8 mouse cellular contexts compared by ENCODE assay signal in the genomic region with DNA sequence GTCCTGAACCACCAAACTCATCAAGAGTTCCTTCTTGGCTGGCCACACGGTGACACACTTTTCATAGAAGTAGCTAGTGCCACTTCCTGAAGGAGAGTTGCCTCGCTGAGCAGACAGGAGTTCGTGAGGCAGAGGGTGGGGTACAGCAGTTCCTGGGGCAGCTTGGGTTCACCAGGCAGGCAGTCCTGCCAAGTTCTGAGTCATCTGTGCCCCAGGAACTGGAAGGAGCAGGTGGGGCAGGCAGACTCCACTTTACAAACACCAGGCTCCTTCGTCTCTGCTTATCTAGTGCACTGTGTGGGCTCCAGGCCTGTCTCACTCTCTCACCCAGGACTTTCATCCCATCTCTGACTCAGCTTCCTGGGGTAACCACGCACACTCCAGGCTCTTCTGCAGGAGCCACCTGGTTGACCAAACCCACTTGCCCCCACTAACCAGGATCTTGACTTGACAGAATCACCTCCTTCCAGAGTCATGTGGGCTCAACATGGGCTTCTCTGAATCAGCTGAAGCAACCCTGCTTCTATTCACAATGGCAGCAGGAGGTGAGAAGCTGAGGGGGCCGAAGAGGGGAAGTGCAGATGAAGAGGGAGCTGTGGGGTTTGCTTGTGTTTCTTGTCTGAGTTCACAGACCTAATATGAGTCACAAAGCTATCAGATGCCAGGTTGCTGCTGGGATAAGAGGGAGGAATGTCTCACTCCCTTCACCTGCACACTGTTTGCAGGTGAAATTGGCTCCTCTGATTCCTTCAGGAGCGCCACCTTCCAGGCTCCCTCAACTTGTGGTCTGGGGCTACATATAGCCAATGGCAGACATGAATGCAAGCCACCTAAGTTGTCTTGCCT. TPM values are rescaled to one million over a fixed set of nuclear protein-coding genes. Genes with fewer than 3 reads are reported as not detected.
DNase-seq lines count a peak whose midpoint lies in the region; ATAC-seq lines count a peak whose summit lies in the region.

No protein-coding gene starts in this region.

- no peaks in the 10 kb centered on the region for H3K36me3 ChIP-seq in liver, embryonic 12.5 days
- no peaks in the 10 kb centered on the region for H3K36me3 ChIP-seq in heart, embryonic 10.5 days

- no peak overlapping the region for H3K27ac ChIP-seq in liver, embryonic 12.5 days
- no peak overlapping the region for H3K27ac ChIP-seq in heart, embryonic 10.5 days

- no peaks in the 10 kb centered on the region for H3K4me1 ChIP-seq in liver, embryonic 12.5 days
- H3K4me1 ChIP-seq in heart, embryonic 10.5 days: peaks cover 10% of the 10 kb centered on the region

- no peaks in the 10 kb centered on the region for H3K9me3 ChIP-seq in liver, embryonic 12.5 days (replicated peaks)
- no peaks in the 10 kb centered on the region for H3K9me3 ChIP-seq in heart, embryonic 10.5 days

- no peak overlapping the region for H3K4me2 ChIP-seq in liver, embryonic 12.5 days

- H3K9ac ChIP-seq in liver, embryonic 12.5 days: no peak overlapping the region

- no peak for DNase-seq in liver
- DNase-seq in heart, embryonic 10.5 days (ENCODE audit: low spot score): peak; percentile 61
- DNase-seq in large intestine, adult 2 months (ENCODE audit: low read depth, low spot score): peak; percentile 90
- peak; percentile 23 for DNase-seq in urinary bladder, postnatal 10 days (ENCODE audit: low spot score)
- no peak for DNase-seq in c-Kit-positive CD71-positive TER-119-positive erythroid progenitor cells, embryonic 14.5 days (ENCODE audit: low spot score)
- DNase-seq in testis, postnatal 14 days (ENCODE audit: low spot score): no peak

- no peaks in the 10 kb centered on the region for H3K27me3 ChIP-seq in liver, embryonic 12.5 days (replicated peaks)
- H3K27me3 ChIP-seq in heart, embryonic 10.5 days (ENCODE audit: insufficient read depth, poor library complexity, severe bottlenecking): no peaks in the 10 kb centered on the region

- H3K4me3 ChIP-seq in liver, embryonic 12.5 days: no peak overlapping the region
- no peak overlapping the region for H3K4me3 ChIP-seq in heart, embryonic 10.5 days

- ATAC-seq in liver, embryonic 12.5 days: peak; percentile 35; the same call in 1 of the 2 replicates
- ATAC-seq in CD4-positive, CD25-positive, alpha-beta regulatory T cell, adult 4 months: no peak

- WGBS in liver, embryonic 12.5 days (ENCODE audit: insufficient replicate concordance): 34% methylated on average over 7 of the region's 7 CpGs
- WGBS in heart, embryonic 10.5 days: 43% methylated on average over 7 of the region's 7 CpGs
- 20% methylated on average over 7 of the region's 7 CpGs for WGBS in large intestine, adult 2 months

RNA-seq across cellular contexts. Expression of a gene that starts 58.2 kb away (rescaled TPM):
- polyA plus RNA-seq in liver, embryonic 12.5 days (2016; fragmentation: Nextera tagmentation; extraction: Ambion mirVana): 2.8 and 3.3 TPM in 2 replicates
- polyA plus RNA-seq in heart, embryonic 10.5 days (2016; fragmentation: Nextera tagmentation; extraction: Ambion mirVana): 15.9 and 24.4 TPM in 2 replicates
- 33.4 and 58.5 TPM in 2 replicates for polyA plus RNA-seq in large intestine, adult 2 months (2012; rRNA removed)
- polyA plus RNA-seq in CD4-positive, CD25-positive, alpha-beta regulatory T cell, adult 4 months (2017; shearing (Covaris generic)): under 1 TPM; 0.16 to 0.24 TPM

Comparison
In these comparisons a context has a peak if more than half of its experiments do, and no peak if none do; other contexts are left out.
1. DNase-seq: peak in heart, embryonic 10.5 days (single experiment), large intestine, adult 2 months (single experiment) and urinary bladder, postnatal 10 days (single experiment); none in liver (single experiment), c-Kit-positive CD71-positive TER-119-positive erythroid progenitor cells, embryonic 14.5 days (single experiment) and testis, postnatal 14 days (single experiment).